Comparison of ENCODE assay signal across 8 mouse cellular contexts in genomic region chr12:21316869-21317265, GRCm38 (mm10). TPM values are rescaled to one million over a fixed set of nuclear protein-coding genes. Genes with fewer than 3 reads are reported as not detected.
DNase-seq lines count a peak whose midpoint lies in the region; TF ChIP-seq lines count a peak whose summit lies in the region.

No protein-coding gene starts in this region.

- peak overlapping the region; percentile 87 for H3K27ac ChIP-seq in gastrocnemius, adult 2 months

- TF ChIP-seq CTCF in gastrocnemius, adult 2 months (IDR thresholded peaks at IDR 0.05): no peak

- DNase-seq in gastrocnemius, adult 2 months: peak; percentile 58
- DNase-seq in gastrocnemius, postnatal 10 days: no peak
- peak; percentile 64 for DNase-seq in adrenal gland, postnatal 25 days
- DNase-seq in heart, adult 9 months (ENCODE audit: low spot score in 2 of 2): peak; percentile 30 to 64
- DNase-seq in kidney, postnatal 36 days: peak; percentile 41 to 43
- peak; percentile 26 for DNase-seq in lung, postnatal 25 days (ENCODE audit: low spot score)
- DNase-seq in embryo, embryonic 10 days (ENCODE audit: low spot score): no peak
- DNase-seq in Muller cell, postnatal 12 days (ENCODE audit: inconsistent ontology term): no peak

- intact Hi-C loops in gastrocnemius, adult 2 months (cut with DNase I): no loop called here

- peak overlapping the region; percentile 94 for H3K4me3 ChIP-seq in gastrocnemius, adult 2 months

RNA-seq across cellular contexts. Expression of gene Iah1, which starts 0.7 kb away (rescaled TPM):
- total RNA-seq in gastrocnemius, adult 2 months (2021): 1 to 10 TPM; 4.5 to 6.3 TPM
- total RNA-seq in gastrocnemius, postnatal 10 days (2021): 10 to 100 TPM in 1 of 2 experiments, 1 to 10 TPM in 1; 9.5 to 14.2 TPM
- 70.2 and 87.3 TPM in 2 replicates for total RNA-seq in adrenal gland, postnatal 25 days (2021)

RNA-seq across cellular contexts. Expression of gene Itgb1bp1, which starts 30.8 kb away (rescaled TPM):
- total RNA-seq in gastrocnemius, adult 2 months (2021): 10 to 100 TPM; 39.0 to 42.1 TPM
- 10 to 100 TPM; 32.2 to 34.8 TPM for total RNA-seq in gastrocnemius, postnatal 10 days (2021)
- 89.2 and 102 TPM in 2 replicates for total RNA-seq in adrenal gland, postnatal 25 days (2021)

RNA-seq across cellular contexts. Expression of gene Cpsf3, which starts 31.7 kb away (rescaled TPM):
- 10 to 100 TPM; 17.3 to 21.0 TPM for total RNA-seq in gastrocnemius, adult 2 months (2021)
- total RNA-seq in gastrocnemius, postnatal 10 days (2021): 10 to 100 TPM; 29.8 to 33.6 TPM
- 69.8 and 82.3 TPM in 2 replicates for total RNA-seq in adrenal gland, postnatal 25 days (2021)

RNA-seq across cellular contexts. Expression of gene Adam17, which starts 56.6 kb away (rescaled TPM):
- total RNA-seq in gastrocnemius, adult 2 months (2021): 10 to 100 TPM; 19.3 to 33.8 TPM
- total RNA-seq in gastrocnemius, postnatal 10 days (2021): 10 to 100 TPM; 31.2 to 36.6 TPM
- total RNA-seq in adrenal gland, postnatal 25 days (2021): 45.7 and 60.9 TPM in 2 replicates

Comparison
In these comparisons a context has a peak if more than half of its experiments do, and no peak if none do; other contexts are left out.
1. DNase-seq: peak in gastrocnemius, adult 2 months (single experiment), adrenal gland, postnatal 25 days (single experiment), heart, adult 9 months (2 of 2), kidney, postnatal 36 days (2 of 2) and lung, postnatal 25 days (single experiment); none in gastrocnemius, postnatal 10 days (single experiment), embryo, embryonic 10 days (single experiment) and Muller cell, postnatal 12 days (single experiment).